In genomic region chr1:40829213-40829914, GRCm38 (mm10) we compare ENCODE assay signal across 19 mouse cellular contexts. TPM values are rescaled to one million over a fixed set of nuclear protein-coding genes. Genes with fewer than 3 reads are reported as not detected.
DNase-seq lines count a peak whose midpoint lies in the region; ATAC-seq and TF ChIP-seq lines count a peak whose summit lies in the region.
"Had no signal": no experiment of that assay in that cellular context is flagged by ENCODE, and none has a peak within 500 bp of the region (broad histone marks: within the 10 kb centered on the region; RNA-seq: fewer than 3 reads in every experiment).

No protein-coding gene starts in this region.

- peak; percentile 19 for DNase-seq in adrenal gland, adult 8-10 months
- no peak for DNase-seq in adrenal gland, postnatal 4 days (ENCODE audit: low spot score in 2 of 2)
- peak; percentile 34 to 64 for DNase-seq in heart, adult 2 months
- DNase-seq in gastrocnemius, adult 8-10 months (ENCODE audit: low spot score in 2 of 2) = peak; percentile 38 to 59
- DNase-seq in heart, postnatal 10 days = peak; percentile 27 to 63
- no peak for DNase-seq in layer of hippocampus, postnatal 36 days
- DNase-seq: cerebellum, adult 11 months; kidney, postnatal 36 days; liver, embryonic 13.5 days; lung, postnatal 10 days; right cerebral cortex, postnatal 25 days; thymus, postnatal 36 days had no signal

- intact Hi-C loops in heart, adult 2 months (cut with DNase I) = no loop called here
- intact Hi-C loops in heart, postnatal 10 days (cut with DNase I) = loop anchor here (1.0 kb wide), 1 partner anchor 22 kb away; no protein-coding TSS in a partner anchor

- TF ChIP-seq POLR2A in heart, adult 2 months (IDR thresholded peaks at IDR 0.05; ENCODE audit: insufficient read depth, low read depth, low read length) = no peak

- peaks cover 22% of the 10 kb centered on the region for H3K36me3 ChIP-seq in heart, adult 2 months (ENCODE audit: control insufficient read depth, insufficient read depth, low read length)
- H3K36me3 ChIP-seq in heart, embryonic 11.5 days (ENCODE audit: control insufficient read depth, insufficient read depth, low read length) = no peaks in the 10 kb centered on the region
- no peaks in the 10 kb centered on the region for H3K36me3 ChIP-seq in hindbrain, embryonic 12.5 days
- H3K36me3 ChIP-seq: limb, embryonic 10.5 days; liver, embryonic 13.5 days; stomach, embryonic 15.5 days had no signal

- H3K4me2 ChIP-seq in heart, embryonic 11.5 days = no peak overlapping the region
- no peak overlapping the region for H3K4me2 ChIP-seq in hindbrain, embryonic 12.5 days (replicated peaks)
- H3K4me2 ChIP-seq: liver, embryonic 13.5 days; stomach, embryonic 15.5 days had no signal

- no peak for TF ChIP-seq CTCF in heart, adult 2 months (IDR thresholded peaks at IDR 0.05)

- no peaks in the 10 kb centered on the region for H3K9me3 ChIP-seq in heart, embryonic 11.5 days (replicated peaks; ENCODE audit: control insufficient read depth, low read length)
- H3K9me3 ChIP-seq in hindbrain, embryonic 12.5 days (replicated peaks) = no peaks in the 10 kb centered on the region
- H3K9me3 ChIP-seq: limb, embryonic 10.5 days; liver, embryonic 13.5 days; stomach, embryonic 15.5 days had no signal

- no peak for ATAC-seq in heart, embryonic 11.5 days (replicated peaks; ENCODE audit: insufficient number of reproducible peaks, low FRiP score, low TSS enrichment)
- ATAC-seq in hindbrain, embryonic 12.5 days (ENCODE audit: low FRiP score) = no peak
- ATAC-seq: forebrain, embryonic 16.5 days; inflammation-experienced regulatory T-cells, adult 6 months; Patski had no signal

- 0 out of 2 replicates have a peak, but pooled peaks cover 2% of the 10 kb centered on the region for H3K79me2 ChIP-seq in heart, adult 2 months (replicated peaks; ENCODE audit: control insufficient read depth, insufficient read depth, low read length)

- H3K4me3 ChIP-seq in heart, adult 2 months = no peak overlapping the region
- H3K4me3 ChIP-seq in heart, embryonic 11.5 days (ENCODE audit: low read depth, low read length) = no peak overlapping the region
- no peak overlapping the region for H3K4me3 ChIP-seq in hindbrain, embryonic 12.5 days
- H3K4me3 ChIP-seq: limb, embryonic 10.5 days; liver, embryonic 13.5 days; stomach, embryonic 15.5 days had no signal

- TF ChIP-seq EP300 in heart, adult 2 months (IDR thresholded peaks at IDR 0.05; ENCODE audit: insufficient read depth, low read depth, low read length) = peak; percentile 94

- peak overlapping the region; percentile 79 for H3K27ac ChIP-seq in heart, adult 2 months
- H3K27ac ChIP-seq in heart, embryonic 11.5 days (ENCODE audit: low read depth, low read length) = no peak overlapping the region
- no peak overlapping the region for H3K27ac ChIP-seq in hindbrain, embryonic 12.5 days
- H3K27ac ChIP-seq: limb, embryonic 10.5 days; liver, embryonic 13.5 days; stomach, embryonic 15.5 days had no signal

- H3K9ac ChIP-seq in heart, adult 2 months (ENCODE audit: low read depth, low read length) = no peak overlapping the region
- no peak overlapping the region for H3K9ac ChIP-seq in heart, embryonic 11.5 days (ENCODE audit: low read depth, low read length)
- no peak overlapping the region for H3K9ac ChIP-seq in hindbrain, embryonic 12.5 days
- H3K9ac ChIP-seq: liver, embryonic 13.5 days; stomach, embryonic 15.5 days had no signal

- peaks cover 11% of the 10 kb centered on the region for H3K4me1 ChIP-seq in heart, adult 2 months (ENCODE audit: control insufficient read depth, insufficient read depth, low read length)
- H3K4me1 ChIP-seq in heart, embryonic 11.5 days (ENCODE audit: control insufficient read depth, insufficient read depth, low read length) = 0 out of 2 replicates have a peak, but pooled peaks cover 2% of the 10 kb centered on the region
- no peaks in the 10 kb centered on the region for H3K4me1 ChIP-seq in hindbrain, embryonic 12.5 days
- H3K4me1 ChIP-seq: liver, embryonic 13.5 days; stomach, embryonic 15.5 days had no signal

- H3K27me3 ChIP-seq in heart, adult 2 months (ENCODE audit: control insufficient read depth, insufficient read depth, low read length) = no peaks in the 10 kb centered on the region
- H3K27me3 ChIP-seq in heart, embryonic 11.5 days (ENCODE audit: control insufficient read depth, insufficient read depth, low read length) = no peaks in the 10 kb centered on the region
- H3K27me3 ChIP-seq in hindbrain, embryonic 12.5 days = no peaks in the 10 kb centered on the region
- H3K27me3 ChIP-seq: liver, embryonic 13.5 days; stomach, embryonic 15.5 days had no signal

- 57% methylated on average over 10 of the region's 10 CpGs for WGBS in heart, adult 2 months
- 68% methylated on average over 10 of the region's 10 CpGs for WGBS in heart, embryonic 11.5 days (ENCODE audit: insufficient replicate concordance)
- WGBS in hindbrain, embryonic 12.5 days = 81% methylated on average over 10 of the region's 10 CpGs

RNA-seq across cellular contexts. Expression of gene Tmem182, which starts 24.0 kb away (rescaled TPM):
- 10 to 100 TPM in 1 of 4 experiments, 1 to 10 TPM in 2, under 1 TPM in 1; 0.56 to 12.3 (median 3.0) TPM for total RNA-seq in adrenal gland, adult 8-10 months (2022)
- 1 to 10 TPM; 2.9 to 4.5 TPM for total RNA-seq in adrenal gland, postnatal 4 days (2021)
- 100 to 1,000 TPM; 142 to 178 TPM for total RNA-seq in heart, adult 2 months (2021)
- polyA plus RNA-seq in heart, adult 2 months (2012; rRNA removed) = 89.5 and 174 TPM in 2 replicates
- polyA plus RNA-seq in heart, embryonic 11.5 days (2014; fragmentation: Nextera tagmentation; extraction: Ambion mirVana) = 17.7 and 18.9 TPM in 2 replicates
- 100 to 1,000 TPM; 191 to 208 (median 196) TPM for total RNA-seq in gastrocnemius, adult 8-10 months (2022)
- total RNA-seq in heart, postnatal 10 days (2021) = 100 to 1,000 TPM; 124 to 131 TPM
- 0.10 and 0.30 TPM in 2 replicates for polyA plus RNA-seq in hindbrain, embryonic 12.5 days (2016; fragmentation: Nextera tagmentation; extraction: Ambion mirVana)
- under 1 TPM; 0.13 to 0.25 TPM for total RNA-seq in layer of hippocampus, postnatal 36 days (2021)
- polyA plus RNA-seq: forebrain, embryonic 16.5 days; inflammation-experienced regulatory T-cells, adult 6 months; Patski had no signal

RNA-seq across cellular contexts. Expression of gene Mfsd9, which starts 38.9 kb away (rescaled TPM):
- total RNA-seq in adrenal gland, adult 8-10 months (2022) = 1 to 10 TPM; 3.5 to 4.3 (median 3.6) TPM
- total RNA-seq in adrenal gland, postnatal 4 days (2021) = 1 to 10 TPM; 5.7 to 6.3 TPM
- under 1 TPM; 0.52 to 0.57 TPM for total RNA-seq in heart, adult 2 months (2021)
- polyA plus RNA-seq in heart, adult 2 months (2012; rRNA removed) = 0.72 and 1.3 TPM in 2 replicates
- polyA plus RNA-seq in heart, embryonic 11.5 days (2014; fragmentation: Nextera tagmentation; extraction: Ambion mirVana) = 1.9 and 2.0 TPM in 2 replicates
- total RNA-seq in gastrocnemius, adult 8-10 months (2022) = under 1 TPM; 0.12 to 0.56 (median 0.33) TPM
- total RNA-seq in heart, postnatal 10 days (2021) = 1 to 10 TPM; 1.0 to 1.4 TPM
- polyA plus RNA-seq in hindbrain, embryonic 12.5 days (2016; fragmentation: Nextera tagmentation; extraction: Ambion mirVana) = 4.7 and 5.0 TPM in 2 replicates
- 1 to 10 TPM; 5.5 TPM for total RNA-seq in layer of hippocampus, postnatal 36 days (2021)

Comparison
In these comparisons a context has a peak if more than half of its experiments do, and no peak if none do; other contexts are left out.
1. DNase-seq: peak in adrenal gland, adult 8-10 months (single experiment), heart, adult 2 months (2 of 2), gastrocnemius, adult 8-10 months (2 of 2) and heart, postnatal 10 days (2 of 2); none in adrenal gland, postnatal 4 days (0 of 2) and layer of hippocampus, postnatal 36 days (0 of 2).
2. RNA of gene Tmem182, which starts 24.0 kb away (total RNA-seq): 191 to 208 TPM in gastrocnemius, adult 8-10 months, 142 to 178 TPM in heart, adult 2 months and 124 to 131 TPM in heart, postnatal 10 days; 2.9 to 4.5 TPM in adrenal gland, postnatal 4 days, 0.56 to 12.3 TPM in adrenal gland, adult 8-10 months and 0.13 to 0.25 TPM in layer of hippocampus, postnatal 36 days; every median in the first group is over 4 times any median in the second.